ENCODE assay signal across 11 mouse cellular contexts in genomic region chr17:50558239-50558625, GRCm38 (mm10).
"Had no signal": no experiment of that assay in that cellular context is flagged by ENCODE, and none has a peak within 500 bp of the region (broad histone marks: within the 10 kb centered on the region; RNA-seq: fewer than 3 reads in every experiment).

No protein-coding gene starts in this region.

- H3K4me3 ChIP-seq: left cerebral cortex, adult 2 months; liver, embryonic 12.5 days; liver, embryonic 15.5 days; lung, embryonic 15.5 days had no signal

- ATAC-seq: inflammation-experienced regulatory T-cells, adult 6 months; intestine, postnatal 0 days; liver, embryonic 12.5 days had no signal

- H3K27ac ChIP-seq: left cerebral cortex, adult 2 months; liver, embryonic 12.5 days; liver, embryonic 15.5 days; lung, embryonic 15.5 days; macrophage had no signal

- H3K4me2 ChIP-seq: liver, embryonic 12.5 days; liver, embryonic 15.5 days; lung, embryonic 15.5 days had no signal

- DNase-seq: layer of hippocampus, postnatal 36 days; lung, adult 18-20 months; thymus, adult 18-20 months; thymus, postnatal 36 days had no signal

- H3K36me3 ChIP-seq: liver, embryonic 12.5 days; liver, embryonic 15.5 days; lung, embryonic 15.5 days had no signal

- H3K9ac ChIP-seq: liver, embryonic 12.5 days; liver, embryonic 15.5 days; lung, embryonic 15.5 days had no signal

- H3K4me1 ChIP-seq: liver, embryonic 12.5 days; liver, embryonic 15.5 days; lung, embryonic 15.5 days had no signal

- H3K27me3 ChIP-seq: liver, embryonic 12.5 days; liver, embryonic 15.5 days; lung, embryonic 15.5 days had no signal

- H3K9me3 ChIP-seq: liver, embryonic 12.5 days; liver, embryonic 15.5 days; lung, embryonic 15.5 days had no signal
